Mouse (Mus musculus): ENCODE measurements at regions not wholly inside any gene's neighbourhood (a gene's known extent, or its start where the extent isn't known, plus 50 kb on each side); places are given as distances from the start of the nearest gene placed in this dataset.

- TF ChIP-seq GATA1 (IDR thresholded peaks at IDR 0.05; ENCODE audit: low read length): no peak
- no peak for TF ChIP-seq TAL1 (IDR thresholded peaks at IDR 0.05; ENCODE audit: low read length)
Measured at GRCm38 (mm10) chr13:80989756-80990155, 106.6 kb downstream of the Arrdc3 start.
